Mouse (Mus musculus): ENCODE results near the gene Gulp1.
A peak's percentile ranks its signal among the peaks of the same experiment; 100 is the strongest.

Gene Gulp1

DNA sequence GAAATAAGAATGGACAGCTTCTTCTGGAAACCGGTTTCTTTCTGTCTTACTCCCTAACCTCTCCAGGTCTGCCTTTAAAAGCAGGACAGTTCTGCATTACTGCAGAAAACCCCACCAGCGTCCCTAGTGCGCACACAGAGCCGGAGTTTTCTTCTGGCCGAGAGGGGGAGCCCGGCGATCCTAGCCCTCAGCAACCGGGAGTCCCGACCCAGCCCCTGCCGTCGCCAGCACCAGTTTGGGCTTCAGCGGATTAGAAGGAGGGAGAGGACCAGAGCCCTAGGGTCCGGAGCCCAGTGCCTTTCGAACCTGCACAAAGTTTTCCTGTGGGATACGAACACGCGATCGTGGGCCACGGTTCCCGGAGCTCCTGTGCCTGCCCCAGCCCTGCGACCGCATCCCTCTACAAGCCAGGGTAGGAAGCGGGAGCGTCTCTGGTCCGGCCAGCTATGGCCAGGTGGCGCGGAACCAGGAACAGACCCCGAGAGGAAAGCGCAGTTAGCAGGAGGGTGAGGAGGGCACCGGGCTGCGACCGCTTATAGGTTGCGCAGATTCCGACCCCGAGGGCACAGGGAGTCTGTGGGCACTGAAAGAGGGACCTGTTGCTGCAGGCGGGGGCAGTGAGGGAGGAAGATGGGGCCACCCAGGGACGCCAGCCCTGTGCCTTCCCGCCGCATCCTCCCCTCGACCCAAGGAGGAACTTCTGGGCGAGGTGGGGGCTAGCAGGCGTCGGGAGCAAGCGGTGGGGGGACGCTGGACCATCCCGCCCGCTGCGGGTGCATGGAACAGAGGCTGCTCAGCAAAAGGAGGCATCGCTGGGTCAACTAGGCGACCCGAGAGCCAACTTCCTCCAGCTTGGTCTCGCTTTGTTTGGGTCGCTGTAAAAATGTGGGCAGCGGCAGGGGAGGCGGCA lies at the start of gene Gulp1:
Gulp1 (plus strand) TSS at position 51 of the 910 bp plus-strand sequence.
- peak; percentile 63 for DNase-seq (ENCODE audit: low read depth, low spot score)

DNA sequence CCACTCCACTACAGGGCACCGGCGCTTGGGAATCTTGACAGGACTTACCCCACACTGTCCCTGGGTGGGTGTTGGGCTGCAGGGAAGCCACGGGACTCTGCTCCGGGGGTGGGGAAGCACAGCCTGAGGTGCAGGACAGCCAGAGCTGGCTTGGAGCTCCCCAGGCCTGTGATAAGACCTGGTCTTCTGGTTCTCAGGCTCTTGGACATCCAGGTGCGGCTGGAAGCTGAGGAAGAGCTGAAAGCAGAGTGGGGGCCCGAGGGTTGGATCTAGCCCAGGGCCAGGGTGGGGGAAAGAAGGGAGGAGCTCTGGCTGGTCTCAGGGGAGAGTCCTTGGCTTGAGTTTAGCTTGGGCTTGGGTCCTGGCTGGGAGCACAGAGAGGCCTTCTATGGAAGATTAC lies 1.1 kb upstream of the Gulp1 start:
- DNase-seq (ENCODE audit: low read depth, low spot score) = no peak

DNA sequence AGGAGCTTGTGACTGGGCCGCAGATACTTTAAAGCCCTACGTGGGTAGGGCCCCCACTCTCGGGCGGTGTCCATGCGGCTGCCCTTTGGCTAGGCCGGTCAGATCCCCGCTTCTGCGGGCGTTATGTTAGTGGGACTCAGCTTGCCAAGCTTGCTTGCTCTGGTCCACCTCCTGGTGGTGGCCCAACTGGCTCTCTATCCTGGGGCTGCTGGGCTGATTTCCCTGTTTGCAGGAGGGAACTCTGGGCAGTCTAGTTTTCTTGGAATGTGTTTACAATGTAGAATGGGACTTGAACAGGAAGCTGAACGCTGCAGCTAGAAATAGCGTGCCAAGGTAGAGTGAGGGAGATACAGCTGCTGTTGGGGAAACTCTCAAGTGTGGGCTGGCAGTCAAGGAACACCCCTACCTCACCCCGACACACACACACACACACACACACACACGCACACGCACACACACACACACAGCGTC lies 1.1 kb downstream of the Gulp1 start:
- DNase-seq (ENCODE audit: low read depth, low spot score) = peak; percentile 35

DNA sequence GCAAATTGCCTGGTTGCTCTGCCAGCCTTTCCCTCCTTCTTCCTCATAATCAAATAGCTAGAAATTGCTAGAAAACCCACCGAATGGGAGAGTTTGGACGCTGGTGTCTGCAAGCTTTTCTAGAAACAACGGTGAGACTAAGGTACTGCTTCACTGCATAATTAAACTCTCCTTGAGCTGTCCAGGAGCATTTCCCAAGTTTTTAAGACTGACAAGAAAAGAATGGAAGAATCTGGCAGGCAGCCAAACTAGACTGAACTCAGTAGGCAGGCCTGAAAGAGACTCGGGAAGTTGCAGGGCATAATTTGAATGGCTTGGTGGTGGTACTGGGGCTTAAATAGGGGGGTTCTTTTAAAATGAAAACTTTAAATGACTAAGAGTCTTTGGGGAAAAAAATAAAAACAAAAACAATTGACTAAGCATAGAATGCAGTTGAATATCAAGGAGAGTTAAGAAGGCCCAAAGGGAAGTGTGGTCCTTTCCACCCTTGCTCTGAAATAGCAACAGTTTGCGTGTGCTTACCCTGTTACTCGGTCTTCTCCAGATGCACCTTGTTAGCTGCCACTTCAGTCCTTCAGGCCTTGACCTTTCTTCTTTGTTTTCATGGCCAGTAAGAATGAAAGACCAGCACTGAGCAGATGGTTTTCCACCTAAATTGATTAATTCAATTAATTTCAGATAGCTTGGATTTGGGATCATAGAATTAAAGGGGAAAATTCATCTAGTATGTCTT lies 2.0 kb downstream of the Gulp1 start:
- peak; percentile 50 for DNase-seq (ENCODE audit: low read depth, low spot score)

DNA sequence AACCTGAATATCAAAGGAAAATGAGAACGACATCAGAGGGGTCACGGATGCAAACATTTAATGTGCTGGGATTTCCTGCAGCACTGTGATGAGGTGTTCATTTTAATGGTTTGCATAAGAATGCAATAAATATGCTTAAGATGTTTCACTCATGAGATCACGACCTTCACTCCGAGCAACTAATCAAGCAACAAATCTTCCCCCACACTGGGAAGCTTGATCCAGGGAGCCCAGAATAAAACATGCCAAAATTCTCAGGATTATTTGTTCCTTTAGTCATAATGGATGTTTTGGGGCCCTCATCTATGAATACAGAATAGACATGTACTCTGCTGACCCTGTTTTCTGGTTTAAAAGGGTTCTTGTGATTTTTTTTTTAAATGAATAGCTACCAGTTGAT lies 16.1 kb downstream of the Gulp1 start:
- DNase-seq (ENCODE audit: low read depth, low spot score) = no peak

DNA sequence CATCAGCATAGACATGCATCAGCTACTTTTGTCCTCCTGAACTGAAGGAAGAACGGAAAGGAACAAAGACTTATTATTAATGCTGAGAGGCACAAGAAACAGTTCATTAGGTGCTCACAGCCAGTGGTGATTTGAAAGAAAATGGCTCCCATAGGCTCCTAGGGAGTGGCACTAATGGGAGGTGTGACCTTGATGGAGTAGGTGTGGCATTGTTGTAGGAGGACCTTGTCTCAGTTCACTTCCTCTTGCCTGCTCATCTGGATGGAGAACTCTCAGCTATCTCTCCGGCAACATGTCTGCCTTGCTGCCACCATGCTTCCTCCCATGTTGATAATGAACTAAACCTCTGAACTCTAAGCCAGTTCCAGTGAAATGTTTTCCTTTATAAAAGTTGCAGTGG lies 17.0 kb downstream of the Gulp1 start:
- no peak for DNase-seq (ENCODE audit: low read depth, low spot score)

DNA sequence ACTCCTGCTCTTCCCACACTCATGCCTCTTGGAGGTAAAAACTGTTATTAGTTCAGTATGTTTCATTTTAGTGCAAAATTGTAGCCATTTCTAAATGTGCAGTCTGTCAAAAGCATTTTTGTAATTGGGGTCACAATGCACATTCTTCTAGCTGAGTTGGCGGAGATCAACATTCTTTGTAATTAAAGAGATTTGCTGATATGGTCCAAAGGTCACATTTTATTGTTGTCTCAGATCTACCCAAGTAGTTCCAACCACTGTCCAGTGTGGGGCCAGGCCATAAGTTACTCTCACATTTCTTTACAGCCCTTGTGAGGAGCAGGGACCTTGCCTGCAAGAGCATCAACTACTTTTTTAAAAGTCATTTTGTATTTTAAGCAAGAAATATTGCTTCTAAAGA lies 24.7 kb downstream of the Gulp1 start:
- no peak for DNase-seq (ENCODE audit: low read depth, low spot score)

DNA sequence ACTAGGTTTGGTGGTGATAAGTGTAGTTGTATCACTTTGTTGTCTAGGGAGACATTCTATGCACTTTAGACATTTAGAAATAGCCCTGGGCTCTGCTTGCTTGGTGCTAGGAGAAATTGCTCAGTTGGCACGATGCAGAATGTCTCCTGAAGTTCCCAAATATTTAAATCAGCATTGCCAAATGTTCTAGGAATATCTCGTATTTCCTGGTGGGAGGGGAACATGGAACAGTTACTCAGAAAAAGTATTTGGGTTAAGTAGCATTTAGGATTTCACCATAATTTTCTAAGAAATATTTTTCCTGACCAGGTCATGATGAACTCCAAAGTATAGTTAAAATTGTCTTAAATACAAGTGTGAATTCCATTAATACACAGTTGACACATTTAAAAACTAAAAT lies 25.3 kb downstream of the Gulp1 start:
- DNase-seq (ENCODE audit: low read depth, low spot score) = no peak

DNA sequence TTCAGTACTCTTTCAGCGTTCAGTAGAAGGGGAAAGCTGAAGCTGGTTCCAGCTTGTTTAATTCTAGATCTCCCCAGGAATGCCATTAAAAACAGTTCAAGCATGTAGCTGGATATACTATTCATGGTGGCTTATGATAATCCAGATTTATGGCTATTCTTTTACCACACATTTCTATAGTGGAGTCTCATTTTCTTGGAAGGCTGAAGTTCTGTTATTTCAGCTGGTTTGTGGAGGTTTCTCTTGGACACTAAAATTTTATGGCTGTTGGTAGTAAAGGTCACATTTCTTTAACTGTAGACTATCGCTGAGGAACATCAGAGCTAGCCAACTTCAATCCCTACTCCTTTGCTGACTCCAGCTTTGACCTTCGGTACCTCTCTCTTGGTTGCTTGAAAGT lies 29.1 kb downstream of the Gulp1 start:
- DNase-seq (ENCODE audit: low read depth, low spot score) = no peak

DNA sequence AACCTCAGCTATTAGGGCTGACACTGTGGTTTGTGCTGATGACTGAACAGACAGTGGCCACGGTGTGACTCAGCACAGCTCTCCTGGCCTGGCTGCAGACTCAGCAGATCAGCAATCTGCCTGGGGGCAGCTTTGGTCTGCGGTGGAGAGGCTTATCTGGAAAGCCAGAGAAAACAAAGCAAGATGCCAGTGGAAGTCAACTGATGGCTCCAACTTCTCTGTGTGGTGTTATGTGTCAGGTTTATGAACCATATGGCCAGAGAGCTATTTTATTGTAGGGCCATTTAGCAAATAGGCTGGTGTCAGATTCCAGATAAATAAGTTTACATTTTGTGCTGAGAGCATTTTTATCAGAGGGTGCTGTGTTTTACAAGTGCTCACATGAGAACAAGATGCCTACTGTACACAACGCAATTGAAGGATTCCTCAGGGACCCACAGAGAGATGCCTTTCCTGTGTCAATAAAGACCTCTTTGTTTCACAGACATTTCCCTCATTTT lies 33.6 kb downstream of the Gulp1 start:
- DNase-seq (ENCODE audit: low read depth, low spot score) = no peak

DNA sequence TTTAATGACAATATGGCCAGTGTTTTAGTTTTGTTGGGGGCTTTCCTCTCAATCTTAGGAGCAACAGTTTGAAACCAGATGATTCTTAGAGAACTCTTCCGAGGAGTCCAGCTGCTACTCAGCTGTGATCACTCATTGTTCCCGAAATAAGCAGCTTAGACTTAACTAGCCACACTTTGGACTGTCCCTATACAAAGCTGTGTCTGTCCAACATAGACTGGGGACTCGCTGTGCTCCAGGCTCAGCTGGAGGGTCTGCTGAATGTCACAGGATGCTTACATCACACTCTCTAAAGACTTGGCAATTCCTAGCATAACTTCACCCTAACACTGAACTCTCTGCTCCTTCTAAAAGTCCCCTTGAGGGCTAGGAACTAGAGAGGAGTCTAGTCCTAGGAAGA lies 40.4 kb downstream of the Gulp1 start:
- DNase-seq (ENCODE audit: low read depth, low spot score) = no peak

DNA sequence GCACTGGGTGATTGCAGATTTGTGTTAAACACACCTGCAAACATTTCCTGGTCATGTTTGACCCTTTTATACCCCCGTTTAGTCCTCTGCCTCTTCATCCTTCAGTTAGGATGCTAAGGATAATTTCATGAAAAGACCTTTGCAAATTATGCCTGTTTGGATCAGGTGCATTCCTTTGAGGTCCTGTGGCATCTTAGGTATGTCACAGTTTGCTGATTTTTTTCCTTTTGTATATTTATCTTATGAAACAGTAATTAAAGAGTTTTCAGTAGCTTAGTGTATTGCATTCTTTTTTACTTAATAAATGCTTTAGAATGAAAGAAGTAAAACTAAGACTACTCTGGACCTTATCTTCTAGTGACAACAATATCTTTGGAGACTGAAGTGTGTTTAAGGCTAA lies 41.8 kb downstream of the Gulp1 start:
- DNase-seq (ENCODE audit: low read depth, low spot score) = no peak

DNA sequence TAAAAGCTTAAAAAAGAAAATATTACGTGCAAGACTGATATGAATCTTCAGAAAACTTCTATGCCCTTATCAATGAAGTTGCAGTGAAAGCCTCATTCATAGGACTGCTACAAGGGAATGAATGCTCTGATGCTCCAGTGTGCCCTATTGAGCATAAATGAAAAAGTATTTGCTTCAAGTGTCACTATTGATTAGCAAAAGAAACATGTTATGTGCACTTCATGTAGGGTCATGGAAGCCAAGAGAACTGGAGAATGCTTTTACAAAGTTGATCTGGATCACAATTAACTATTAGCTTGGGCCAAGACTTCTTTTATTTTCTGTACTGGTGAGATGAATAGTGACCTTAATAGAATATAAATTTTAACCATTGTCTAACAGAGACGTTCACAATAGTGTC lies 47.0 kb downstream of the Gulp1 start:
- no peak for DNase-seq (ENCODE audit: low read depth, low spot score)

DNA sequence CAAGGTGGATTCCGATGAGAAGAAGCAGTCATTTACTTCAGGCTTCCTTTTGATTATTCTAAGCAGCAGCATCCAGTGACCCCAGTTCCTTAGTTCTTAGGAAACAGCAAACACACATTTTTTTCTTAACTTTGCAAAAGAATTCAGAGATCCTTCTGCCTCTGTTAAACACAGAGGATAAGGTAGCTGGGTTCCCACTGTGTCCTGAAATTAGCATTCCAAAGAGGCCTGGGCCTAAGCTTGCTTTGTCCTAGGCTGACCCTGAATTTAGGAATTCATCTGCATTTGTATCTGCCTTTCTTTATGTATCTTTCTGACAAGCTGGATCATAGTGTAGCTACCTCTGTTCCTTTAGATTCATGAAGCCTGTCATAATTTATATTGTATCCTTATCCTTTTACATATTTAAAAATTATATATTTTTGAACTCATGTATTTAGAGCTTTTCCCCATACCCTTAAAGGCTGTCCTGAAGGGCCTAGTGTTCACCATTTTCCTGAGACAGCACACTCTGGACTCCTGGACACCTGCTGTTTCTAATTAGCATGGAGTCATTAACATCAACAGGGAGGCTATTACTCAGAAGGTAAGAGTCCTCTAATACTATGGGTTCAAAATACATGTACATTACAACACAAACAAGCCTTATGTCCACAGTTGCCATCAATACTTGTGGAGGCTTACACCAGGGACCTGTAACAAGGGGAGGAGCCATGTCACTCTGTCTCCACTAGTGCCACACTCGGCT lies 62.2 kb downstream of the Gulp1 start:
- no peak for DNase-seq (ENCODE audit: low read depth, low spot score)

DNA sequence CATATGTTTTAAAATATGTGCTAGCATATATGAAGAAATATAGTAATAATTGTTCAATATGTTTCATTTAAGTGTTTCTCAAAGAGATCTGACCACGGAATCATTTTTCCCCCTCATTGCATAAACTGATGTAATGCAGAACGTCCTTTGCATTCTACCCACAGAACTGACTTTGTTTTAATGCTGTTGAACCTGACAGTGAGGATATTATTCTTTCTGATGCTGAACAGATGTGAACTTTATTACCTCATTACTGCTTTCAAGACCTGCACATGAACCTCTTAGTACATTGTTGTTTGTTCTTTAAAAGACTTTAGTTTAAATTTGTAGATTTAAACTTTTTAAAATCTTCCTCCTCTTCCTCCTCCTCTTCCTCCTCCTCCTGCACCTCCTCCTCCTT lies 67.4 kb downstream of the Gulp1 start:
- no peak for DNase-seq (ENCODE audit: low read depth, low spot score)

DNA sequence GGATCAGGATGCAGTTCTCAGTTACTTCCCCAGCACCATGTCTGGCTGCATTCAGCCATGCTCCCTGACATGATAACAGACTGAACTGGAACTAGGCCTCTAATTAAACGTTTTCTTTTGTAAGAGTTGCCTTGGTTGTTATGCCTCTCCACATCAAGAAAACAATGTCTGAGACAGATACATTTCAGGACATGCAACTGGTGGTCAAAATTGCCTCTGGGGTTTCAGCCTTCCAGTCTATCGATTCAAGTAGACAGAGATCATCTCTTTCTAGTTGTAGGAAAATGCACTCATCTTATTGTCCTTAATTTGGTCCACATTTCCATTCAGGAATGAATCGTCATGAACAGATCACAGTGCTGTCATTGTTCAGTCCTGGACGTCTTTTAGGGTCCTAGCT lies 83.2 kb downstream of the Gulp1 start:
- no peak for DNase-seq (ENCODE audit: low read depth, low spot score)

DNA sequence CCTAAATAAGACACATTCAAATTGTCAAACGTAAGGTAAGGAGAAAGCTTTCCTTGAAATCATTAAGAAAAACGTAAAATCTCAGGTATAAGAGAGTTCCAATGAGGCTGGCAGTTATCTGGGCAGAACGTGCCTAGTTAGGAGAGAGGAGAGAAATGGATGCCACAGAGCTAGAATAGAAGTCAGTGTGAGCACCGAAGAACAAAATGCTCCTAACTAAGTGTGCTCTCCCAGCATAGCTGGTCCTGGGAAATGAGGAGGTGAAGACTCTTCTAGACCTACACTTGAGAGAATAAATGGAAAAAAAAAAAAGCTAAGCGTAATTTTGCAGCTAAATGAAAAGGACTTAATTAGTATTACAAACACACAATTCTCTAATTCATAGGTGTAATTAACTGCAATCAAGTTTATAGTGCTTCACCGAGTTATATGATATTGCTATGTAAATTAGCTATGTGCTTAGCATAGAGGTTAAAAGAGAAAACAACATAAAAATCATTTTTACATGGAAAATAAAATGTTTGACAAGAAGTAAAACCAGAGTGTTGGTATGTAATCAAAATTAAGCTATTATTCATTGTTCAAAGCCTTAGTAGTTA lies 94.5 kb downstream of the Gulp1 start:
- no peak for DNase-seq (ENCODE audit: low read depth, low spot score)

DNA sequence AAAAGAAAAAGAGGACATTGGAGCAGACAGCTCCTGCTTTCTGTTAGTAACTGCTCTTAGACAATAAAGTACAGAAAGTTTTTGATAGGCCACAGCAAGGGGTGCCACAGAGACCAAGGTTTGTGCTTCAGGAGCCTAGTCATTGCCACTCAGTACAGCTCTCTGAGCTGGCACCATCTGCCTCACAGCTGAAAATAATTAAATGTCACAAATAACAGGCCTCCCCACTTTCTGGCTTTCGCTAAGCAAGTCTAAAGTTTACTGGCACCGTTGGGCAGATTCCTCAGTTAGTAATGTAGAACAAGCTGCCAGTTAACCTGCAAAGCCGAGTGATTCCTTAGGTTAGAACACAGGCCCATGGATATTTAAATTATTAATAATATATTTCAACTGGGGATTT lies 127.7 kb downstream of the Gulp1 start:
- DNase-seq (ENCODE audit: low read depth, low spot score) = peak; percentile 23

DNA sequence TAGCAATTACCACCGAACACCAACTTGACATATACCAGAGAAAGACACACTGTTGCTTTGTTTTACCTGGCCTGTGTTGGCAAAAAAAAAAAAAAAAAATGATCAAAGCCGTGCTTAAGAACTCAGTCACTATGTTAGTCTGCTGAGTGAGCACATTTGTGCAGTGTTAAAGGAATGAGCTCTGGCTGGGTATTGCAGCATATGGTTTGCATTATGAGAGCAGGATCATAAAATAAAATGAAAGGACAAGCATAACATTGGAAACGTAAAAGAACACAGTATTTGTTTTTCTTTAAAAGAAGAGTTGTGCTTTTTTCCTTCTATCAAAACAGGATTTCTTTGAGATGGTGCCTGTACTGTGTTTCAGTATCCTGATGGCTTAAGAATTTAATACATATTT lies 128.1 kb downstream of the Gulp1 start:
- peak; percentile 32 for DNase-seq (ENCODE audit: low read depth, low spot score)

DNA sequence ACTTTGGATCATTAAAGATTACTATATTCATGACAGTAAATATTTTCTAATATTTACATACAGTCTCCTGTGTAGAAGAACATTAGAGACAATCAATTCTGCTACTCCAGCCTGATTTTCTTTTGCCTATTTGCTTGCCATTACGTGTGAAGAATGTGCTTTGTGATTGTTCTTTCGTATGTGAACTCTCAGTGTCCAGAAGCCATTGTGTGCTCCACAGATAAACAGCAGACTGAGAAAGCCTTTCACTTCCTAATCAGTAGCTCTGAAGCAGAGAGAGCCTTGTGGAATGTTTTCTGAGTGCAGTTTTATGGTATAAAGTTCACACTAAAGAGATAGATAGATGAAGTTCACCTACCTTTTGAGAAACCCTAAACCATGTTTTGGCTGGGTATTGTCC lies 131.2 kb downstream of the Gulp1 start:
- DNase-seq (ENCODE audit: low read depth, low spot score) = no peak

DNA sequence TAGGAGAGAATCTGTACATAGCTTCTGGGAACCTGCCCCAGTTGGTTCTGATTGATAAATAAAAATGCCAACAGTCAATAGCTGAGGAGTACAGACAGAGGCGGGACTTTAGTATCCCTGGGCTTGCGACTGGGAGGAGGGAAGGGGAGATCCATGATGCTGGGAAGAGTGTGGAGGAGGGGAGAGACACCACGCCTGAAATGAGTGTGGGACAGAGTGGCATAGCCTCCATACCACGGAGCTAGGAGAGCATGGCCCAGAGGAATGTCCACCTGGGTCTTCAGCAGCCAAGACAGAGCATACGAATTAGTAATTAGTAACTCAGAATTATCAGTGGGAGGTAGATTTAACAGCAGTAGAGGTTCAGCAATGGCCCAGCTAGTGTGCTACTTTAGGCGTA lies 132.4 kb downstream of the Gulp1 start:
- DNase-seq (ENCODE audit: low read depth, low spot score) = no peak
